Mouse (Mus musculus) C2C12 (cell line): Measurements from ENCODE around the gene Cep44.

Experiments
- CEBPB ChIP-seq: IDR thresholded peaks from one replicate; pipeline ENCODE4 v1.6.1; 2011; ENCODE audit warnings: low read depth, mild to moderate bottlenecking, control low read depth, moderate library complexity
- CTCF ChIP-seq: IDR thresholded peaks from one replicate; pipeline ENCODE4 v1.5.1; 2011; ENCODE audit not compliant: control insufficient read depth, insufficient read depth, insufficient read length
- FOSL1 ChIP-seq: IDR thresholded peaks from one replicate; pipeline ENCODE4 v1.8.0; 2011; ENCODE audit warnings: mild to moderate bottlenecking, low read length; ENCODE audit not compliant: poor library complexity, insufficient read depth, severe bottlenecking
- MAX ChIP-seq: IDR thresholded peaks from one replicate; pipeline ENCODE4 v1.6.1; 2011; ENCODE audit warnings: mild to moderate bottlenecking, control low read depth
- MYOD1 ChIP-seq: IDR thresholded peaks from one replicate; pipeline ENCODE4 v1.6.1; 2011; ENCODE audit warnings: low read depth; ENCODE audit not compliant: control insufficient read depth, insufficient read length
- MYOG ChIP-seq: IDR thresholded peaks from one replicate; pipeline ENCODE4 v1.6.1; 2011; ENCODE audit not compliant: control insufficient read depth, insufficient read length; ENCODE audit errors: extremely low read depth
- USF1 ChIP-seq: IDR thresholded peaks from one replicate; pipeline ENCODE4 v1.6.1; 2011; ENCODE audit warnings: low read depth, mild to moderate bottlenecking, control low read depth, moderate library complexity

DNA sequence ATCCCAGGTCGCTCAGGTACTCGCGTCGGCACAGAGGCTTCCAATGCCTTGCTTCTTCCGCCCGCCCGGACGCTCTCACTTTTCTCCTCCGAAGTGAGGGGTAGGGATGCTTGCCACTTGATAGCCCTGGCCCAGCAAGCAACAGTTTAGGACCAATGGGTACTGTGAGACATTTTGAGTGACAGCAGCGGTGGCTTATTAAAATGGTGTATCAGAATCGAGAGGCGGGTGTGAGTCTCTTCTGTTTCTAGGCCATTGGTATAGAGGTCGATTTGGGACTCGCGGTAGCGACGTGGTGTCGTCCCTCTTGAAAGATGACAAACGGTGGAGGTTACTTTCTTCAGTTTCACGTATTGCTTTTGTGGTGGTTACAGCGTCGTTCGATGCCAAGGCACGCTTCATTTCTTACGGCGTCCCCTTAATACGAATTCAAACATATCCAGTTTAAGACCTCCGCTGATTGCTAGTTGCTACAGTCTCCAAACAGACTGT lies 560 bp upstream of the Cep44 start:
- TF ChIP-seq CTCF, result no peak
- TF ChIP-seq MYOG, result no peak
- no peak for TF ChIP-seq MAX
- no peak for TF ChIP-seq MYOD1
- TF ChIP-seq USF1, result no peak
- no peak for TF ChIP-seq CEBPB
- TF ChIP-seq FOSL1, result no peak
